Mouse (Mus musculus): ENCODE data around the gene Cxcl5. TPM values are rescaled to one million over a fixed set of nuclear protein-coding genes. Genes with fewer than 3 reads are reported as not detected.
A peak's percentile ranks its signal among the peaks of the same experiment; 100 is the strongest.
"Not testable (repeated sequence)": the region's sequence is repeated elsewhere in the genome, so short reads cannot be mapped to it uniquely, and the experiment has no call there.

Cxcl5 gene
- polyA plus RNA-seq, 1 experiment from 2014 or later: 0.84 TPM

- Histone ChIP-seq H3K36me3 (no peaks in the 10 kb centered on the region), H3K4me3 (replicated peaks) (peak within 1 kb of the TSS; percentile 35), H3K27me3 (no peaks in the 10 kb centered on the region), H3K4me2 (peak within 1 kb of the TSS; percentile 59), H3K27ac (no peak within 1 kb of the TSS), H3K9ac (no peak within 1 kb of the TSS), H3K4me1 (replicated peaks) (no peaks in the 10 kb centered on the region), H3K9me3 (replicated peaks) (no peaks in the 10 kb centered on the region)
- ATAC-seq (ENCODE audit: low read depth) (peak; percentile 47), DNase-seq (no peak)
- 15% methylated on average over 26 of the region's 26 CpGs for WGBS (ENCODE audit: insufficient replicate concordance)
These were observed 26.8 kb downstream of the Cxcl5 start, which contains the start of gene Cxcl3 for GRCm38 (mm10) chr5:90785659-90786588. Gene Cxcl3, plus strand, starts transcription at chr5:90786103.

GRCm38 (mm10) chr5:90788114-90788513, 29.0 kb downstream of the Cxcl5 start:
- no peak overlapping the region for H3K27ac ChIP-seq
- DNase-seq (no peak), ATAC-seq (ENCODE audit: low read depth) (no peak)
- no peak overlapping the region for H3K9ac ChIP-seq
- no peaks in the 10 kb centered on the region for H3K36me3 ChIP-seq
- no peak overlapping the region for H3K4me2 ChIP-seq
- H3K27me3 ChIP-seq: no peaks in the 10 kb centered on the region
- WGBS (ENCODE audit: insufficient replicate concordance): 51% methylated on average over 4 of the region's 4 CpGs
- no peaks in the 10 kb centered on the region for H3K4me1 ChIP-seq (replicated peaks)
- H3K9me3 ChIP-seq (replicated peaks): no peaks in the 10 kb centered on the region
- no peak overlapping the region for H3K4me3 ChIP-seq (replicated peaks)

- no peak overlapping the region for H3K9ac ChIP-seq
- WGBS (ENCODE audit: insufficient replicate concordance): 27% methylated on average over 11 of the region's 11 CpGs
- H3K27ac ChIP-seq: no peak overlapping the region
- no peaks in the 10 kb centered on the region for H3K27me3 ChIP-seq
- H3K4me2 ChIP-seq: no peak overlapping the region
- DNase-seq: no peak
- H3K4me1 ChIP-seq (replicated peaks): no peaks in the 10 kb centered on the region
- H3K36me3 ChIP-seq: no peaks in the 10 kb centered on the region
- no peak overlapping the region for H3K4me3 ChIP-seq (replicated peaks)
- ATAC-seq (ENCODE audit: low read depth): no peak
- no peaks in the 10 kb centered on the region for H3K9me3 ChIP-seq (replicated peaks)
These were observed 30.3 kb downstream of the Cxcl5 start for GRCm38 (mm10) chr5:90789306-90790073.

- Histone ChIP-seq H3K36me3 (no peaks in the 10 kb centered on the region), H3K27me3 (no peaks in the 10 kb centered on the region), H3K27ac (no peak overlapping the region), H3K4me1 (replicated peaks) (no peaks in the 10 kb centered on the region), H3K9ac (no peak overlapping the region), H3K4me2 (no peak overlapping the region), H3K4me3 (replicated peaks) (no peak overlapping the region), H3K9me3 (replicated peaks) (no peaks in the 10 kb centered on the region)
- 23% methylated on average over 8 of the region's 8 CpGs for WGBS (ENCODE audit: insufficient replicate concordance)
- DNase-seq (no peak), ATAC-seq (ENCODE audit: low read depth) (no peak)
These were observed 30.9 kb downstream of the Cxcl5 start for GRCm38 (mm10) chr5:90790074-90790502.

GRCm38 (mm10) chr5:90794195-90794625, 35.0 kb downstream of the Cxcl5 start, which contains the start of gene Cxcl15:
Gene Cxcl15, plus strand, starts transcription at chr5:90794534.
- DNase-seq: no peak
- Histone ChIP-seq H3K27ac (no peak within 1 kb of the TSS), H3K9ac (no peak within 1 kb of the TSS), H3K4me1 (replicated peaks) (no peaks in the 10 kb centered on the region), H3K4me2 (no peak within 1 kb of the TSS), H3K36me3 (no peaks in the 10 kb centered on the region), H3K4me3 (replicated peaks) (no peak within 1 kb of the TSS), H3K27me3 (no peaks in the 10 kb centered on the region), H3K9me3 (replicated peaks) (no peaks in the 10 kb centered on the region)
- no peak for ATAC-seq (ENCODE audit: low read depth)
- 49% methylated on average over 5 of the region's 5 CpGs for WGBS (ENCODE audit: insufficient replicate concordance)

GRCm38 (mm10) chr5:90795392-90795791, 36.2 kb downstream of the Cxcl5 start:
- not testable (repeated sequence) for H3K27ac ChIP-seq; H3K4me2 ChIP-seq; H3K27me3 ChIP-seq; H3K9me3 ChIP-seq (replicated peaks); H3K36me3 ChIP-seq; DNase-seq; ATAC-seq (ENCODE audit: low read depth); H3K4me3 ChIP-seq (replicated peaks); H3K9ac ChIP-seq; H3K4me1 ChIP-seq (replicated peaks)
- WGBS (ENCODE audit: insufficient replicate concordance): 62% methylated on average over 2 of the region's 2 CpGs

- Histone ChIP-seq H3K9ac (no peak overlapping the region), H3K9me3 (replicated peaks) (no peaks in the 10 kb centered on the region), H3K4me1 (replicated peaks) (no peaks in the 10 kb centered on the region), H3K27me3 (no peaks in the 10 kb centered on the region), H3K27ac (no peak overlapping the region), H3K4me2 (no peak overlapping the region), H3K36me3 (no peaks in the 10 kb centered on the region), H3K4me3 (replicated peaks) (no peak overlapping the region)
- ATAC-seq (ENCODE audit: low read depth) (no peak), DNase-seq (no peak)
These were observed 45.4 kb downstream of the Cxcl5 start for GRCm38 (mm10) chr5:90804574-90804973.

- H3K27me3 ChIP-seq: no peaks in the 10 kb centered on the region
- H3K36me3 ChIP-seq: no peaks in the 10 kb centered on the region
- no peak overlapping the region for H3K9ac ChIP-seq
- no peak overlapping the region for H3K4me2 ChIP-seq
- no peaks in the 10 kb centered on the region for H3K9me3 ChIP-seq (replicated peaks)
- no peak overlapping the region for H3K4me3 ChIP-seq (replicated peaks)
- DNase-seq: no peak
- no peak overlapping the region for H3K27ac ChIP-seq
- H3K4me1 ChIP-seq (replicated peaks): no peaks in the 10 kb centered on the region
- ATAC-seq (ENCODE audit: low read depth): no peak
These were observed 46.9 kb downstream of the Cxcl5 start for GRCm38 (mm10) chr5:90806050-90806449.

- Histone ChIP-seq H3K36me3 (no peaks in the 10 kb centered on the region), H3K4me3 (replicated peaks) (no peak overlapping the region), H3K9me3 (replicated peaks) (no peaks in the 10 kb centered on the region), H3K9ac (no peak overlapping the region), H3K27me3 (no peaks in the 10 kb centered on the region), H3K4me1 (replicated peaks) (no peaks in the 10 kb centered on the region), H3K27ac (no peak overlapping the region), H3K4me2 (no peak overlapping the region)
- 59% methylated on average over 3 of the region's 3 CpGs for WGBS (ENCODE audit: insufficient replicate concordance)
- DNase-seq (no peak), ATAC-seq (ENCODE audit: low read depth) (no peak)
These were observed 48.2 kb downstream of the Cxcl5 start for GRCm38 (mm10) chr5:90807176-90807950.
